Mouse (Mus musculus): ENCODE results near the gene Nebl. TPM values are rescaled to one million over a fixed set of nuclear protein-coding genes. Genes with fewer than 3 reads are reported as not detected.

The Nebl gene
- polyA plus RNA-seq, 1 experiment from 2014 or later, result 220 TPM

GRCm38 (mm10) chr2:17610259-17610658 is 121.0 kb downstream of the Nebl start:
- Histone ChIP-seq H3K27me3 (replicated peaks) (no peaks in the 10 kb centered on the region), H3K4me2 (no peak overlapping the region), H3K4me1 (peaks cover 7% of the 10 kb centered on the region; the same call in 1 of the 2 replicates), H3K36me3 (no peaks in the 10 kb centered on the region), H3K9ac (no peak overlapping the region), H3K27ac (replicated peaks) (no peak overlapping the region), H3K4me3 (no peak overlapping the region), H3K9me3 (no peaks in the 10 kb centered on the region)
- 43% methylated on average over 3 of the region's 3 CpGs for WGBS
- no peak for ATAC-seq (ENCODE audit: extremely low read depth, insufficient number of reproducible peaks, low FRiP score, low TSS enrichment)

DNA sequence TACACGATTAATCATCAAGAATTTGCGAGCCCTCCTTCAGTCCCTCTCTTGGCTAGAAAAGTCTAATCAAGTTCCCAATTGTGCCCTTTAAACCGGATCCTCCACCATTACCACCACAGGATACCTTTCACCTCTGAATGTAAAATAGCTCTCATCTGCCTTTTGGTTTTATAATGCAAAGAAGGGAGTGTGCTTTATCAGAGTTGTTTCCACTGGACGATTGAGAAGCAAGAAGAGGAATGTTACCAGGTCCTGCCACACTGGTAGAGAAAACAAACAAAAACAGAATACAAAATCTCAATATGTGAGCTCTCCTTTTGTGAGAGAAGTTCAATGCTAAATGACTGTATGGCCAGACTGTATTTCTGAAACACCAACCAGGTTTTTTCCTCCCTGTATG is 127.7 kb downstream of the Nebl start:
- Histone ChIP-seq H3K27ac (replicated peaks) (no peak overlapping the region), H3K4me1 (no peaks in the 10 kb centered on the region), H3K9ac (no peak overlapping the region), H3K27me3 (replicated peaks) (no peaks in the 10 kb centered on the region), H3K9me3 (peaks cover 9% of the 10 kb centered on the region; the same call in 1 of the 2 replicates), H3K4me3 (no peak overlapping the region), H3K4me2 (no peak overlapping the region), H3K36me3 (no peaks in the 10 kb centered on the region)
- no peak for ATAC-seq (ENCODE audit: extremely low read depth, insufficient number of reproducible peaks, low FRiP score, low TSS enrichment)
- 64% methylated on average over 4 of the region's 4 CpGs for WGBS

- ATAC-seq (ENCODE audit: extremely low read depth, insufficient number of reproducible peaks, low FRiP score, low TSS enrichment), result no peak
- Histone ChIP-seq H3K27ac (replicated peaks) (no peak overlapping the region), H3K4me2 (no peak overlapping the region), H3K4me3 (no peak overlapping the region), H3K9ac (no peak overlapping the region), H3K27me3 (replicated peaks) (no peaks in the 10 kb centered on the region), H3K36me3 (no peaks in the 10 kb centered on the region), H3K4me1 (no peaks in the 10 kb centered on the region), H3K9me3 (peaks cover 9% of the 10 kb centered on the region; the same call in 1 of the 2 replicates)
- WGBS, result 84% methylated on average over 2 of the region's 2 CpGs
Observed at GRCm38 (mm10) chr2:17600652-17601051, 130.6 kb downstream of the Nebl start.

DNA sequence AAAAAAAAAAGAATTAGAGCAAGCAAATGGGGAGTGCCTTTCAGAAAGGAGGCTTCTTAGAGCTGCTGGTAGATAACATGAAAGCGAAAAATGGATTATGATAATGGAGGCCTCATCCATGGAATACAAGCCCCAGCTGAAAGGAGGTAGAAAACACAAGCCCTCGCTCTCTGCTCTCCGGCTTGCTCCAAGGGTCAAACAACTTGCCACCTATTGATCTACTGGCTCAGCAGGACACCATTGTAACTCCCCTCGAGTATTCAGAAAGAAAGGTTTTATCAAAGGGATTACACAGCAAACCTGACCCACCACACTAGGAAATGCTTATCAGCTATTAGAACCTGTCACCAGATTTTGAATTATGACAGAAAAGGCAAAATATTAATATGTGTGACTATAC is 131.4 kb downstream of the Nebl start:
- H3K9ac ChIP-seq, result no peak overlapping the region
- H3K4me1 ChIP-seq, result no peaks in the 10 kb centered on the region
- ATAC-seq (ENCODE audit: extremely low read depth, insufficient number of reproducible peaks, low FRiP score, low TSS enrichment), result no peak
- no peak overlapping the region for H3K4me2 ChIP-seq
- WGBS, result 54% methylated on average over 4 of the region's 4 CpGs
- H3K27me3 ChIP-seq (replicated peaks), result no peaks in the 10 kb centered on the region
- peaks cover 5% of the 10 kb centered on the region; the same call in 1 of the 2 replicates for H3K9me3 ChIP-seq
- no peaks in the 10 kb centered on the region for H3K36me3 ChIP-seq
- no peak overlapping the region for H3K27ac ChIP-seq (replicated peaks)
- H3K4me3 ChIP-seq, result no peak overlapping the region

DNA sequence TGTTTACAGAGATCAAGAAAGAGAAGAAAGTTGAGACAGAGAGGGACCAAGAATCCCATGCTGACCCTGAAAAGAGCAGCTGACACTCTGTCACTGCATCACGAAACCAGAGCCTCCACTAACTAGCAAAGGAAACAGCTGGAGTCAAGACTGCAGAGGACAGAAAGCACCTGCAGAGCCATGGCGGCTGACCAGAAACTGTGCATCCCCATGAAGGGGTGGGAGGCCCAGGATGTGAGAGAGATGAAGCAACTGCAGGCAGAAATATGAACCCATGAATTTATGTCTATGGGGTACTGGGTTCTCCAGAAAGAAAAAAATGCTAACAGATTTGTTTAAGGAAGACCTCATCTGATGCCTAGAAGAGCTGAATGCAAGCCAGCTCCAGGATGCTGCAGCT is 133.3 kb downstream of the Nebl start:
- ATAC-seq (ENCODE audit: extremely low read depth, insufficient number of reproducible peaks, low FRiP score, low TSS enrichment), result no peak
- Histone ChIP-seq H3K4me2 (no peak overlapping the region), H3K27ac (replicated peaks) (no peak overlapping the region), H3K4me3 (no peak overlapping the region), H3K36me3 (no peaks in the 10 kb centered on the region), H3K27me3 (replicated peaks) (no peaks in the 10 kb centered on the region), H3K9ac (no peak overlapping the region), H3K9me3 (no peaks in the 10 kb centered on the region), H3K4me1 (no peaks in the 10 kb centered on the region)
- 41% methylated on average over 2 of the region's 2 CpGs for WGBS

- no peaks in the 10 kb centered on the region for H3K27me3 ChIP-seq (replicated peaks)
- no peaks in the 10 kb centered on the region for H3K9me3 ChIP-seq
- no peak overlapping the region for H3K9ac ChIP-seq
- H3K27ac ChIP-seq (replicated peaks), result no peak overlapping the region
- H3K4me2 ChIP-seq, result no peak overlapping the region
- H3K4me1 ChIP-seq, result no peaks in the 10 kb centered on the region
- no peaks in the 10 kb centered on the region for H3K36me3 ChIP-seq
- 84% methylated on average over 3 of the region's 3 CpGs for whole genome bisulfite sequencing
- ATAC-seq (ENCODE audit: extremely low read depth, insufficient number of reproducible peaks, low FRiP score, low TSS enrichment), result no peak
- no peak overlapping the region for H3K4me3 ChIP-seq
Observed at GRCm38 (mm10) chr2:17589669-17590068, 141.6 kb downstream of the Nebl start.

DNA sequence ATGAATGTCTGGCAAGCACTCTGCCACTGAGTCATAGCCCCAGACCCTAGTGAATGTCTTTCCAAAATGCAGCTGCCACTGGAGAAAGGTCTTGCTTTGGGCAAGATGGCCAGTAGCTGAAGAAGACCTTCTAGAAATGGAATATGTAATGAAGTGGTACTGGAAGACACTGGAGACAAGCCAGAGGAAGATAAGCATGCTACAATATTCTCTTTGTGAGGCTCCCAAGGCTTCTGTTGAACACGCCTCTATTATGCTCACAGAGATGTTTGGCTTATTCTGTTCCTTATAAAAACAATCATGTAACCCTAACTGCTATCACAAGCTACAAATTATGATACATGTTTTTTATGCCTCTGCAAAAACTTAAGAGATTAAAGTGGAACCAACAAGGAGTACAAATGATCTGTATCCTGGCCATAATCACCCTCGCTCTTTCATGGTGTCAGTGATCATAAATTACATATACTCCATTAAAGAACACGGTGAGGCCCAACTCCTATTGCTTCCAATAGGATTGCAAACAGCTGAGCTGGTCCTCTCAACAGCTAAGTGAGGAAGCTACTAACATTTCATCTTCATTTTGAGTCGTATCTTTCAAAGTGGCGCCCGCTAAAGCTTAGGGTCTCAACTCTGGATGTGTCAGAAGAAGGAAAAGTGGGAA is 145.8 kb downstream of the Nebl start:
- no peak for ATAC-seq (ENCODE audit: extremely low read depth, insufficient number of reproducible peaks, low FRiP score, low TSS enrichment)
- H3K27me3 ChIP-seq (replicated peaks), result no peaks in the 10 kb centered on the region
- no peaks in the 10 kb centered on the region for H3K9me3 ChIP-seq
- H3K36me3 ChIP-seq, result no peaks in the 10 kb centered on the region
- H3K27ac ChIP-seq (replicated peaks), result no peak overlapping the region
- no peaks in the 10 kb centered on the region for H3K4me1 ChIP-seq
- H3K4me2 ChIP-seq, result no peak overlapping the region
- WGBS, result 75% methylated on average over 6 of the region's 6 CpGs
- H3K9ac ChIP-seq, result no peak overlapping the region
- H3K4me3 ChIP-seq, result no peak overlapping the region

DNA sequence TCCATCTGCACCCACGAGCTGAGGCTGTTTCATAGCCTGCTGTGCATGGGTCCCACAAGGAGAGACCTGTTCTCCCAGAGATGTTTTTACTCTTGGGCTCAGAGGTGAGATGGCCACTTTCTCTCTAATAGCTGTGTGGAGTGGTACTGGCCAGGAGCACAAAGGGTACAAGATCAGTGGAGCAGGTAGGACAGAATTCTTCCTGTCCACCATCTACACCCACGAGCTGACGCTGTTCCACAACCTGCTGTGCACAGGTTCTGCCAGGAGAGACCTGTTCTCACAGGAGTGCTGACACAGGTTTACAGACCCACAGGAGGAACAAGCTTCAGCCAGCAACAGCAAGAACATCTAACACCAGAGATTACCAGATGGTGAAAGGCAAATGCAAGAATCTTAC is 155.6 kb downstream of the Nebl start:
- H3K9ac ChIP-seq, result no peak overlapping the region
- ATAC-seq (ENCODE audit: extremely low read depth, insufficient number of reproducible peaks, low FRiP score, low TSS enrichment), result no peak
- H3K36me3 ChIP-seq, result no peaks in the 10 kb centered on the region
- WGBS, result 77% methylated on average over 3 of the region's 3 CpGs
- no peaks in the 10 kb centered on the region for H3K4me1 ChIP-seq
- H3K9me3 ChIP-seq, result no peaks in the 10 kb centered on the region
- no peak overlapping the region for H3K4me3 ChIP-seq
- H3K27me3 ChIP-seq (replicated peaks), result no peaks in the 10 kb centered on the region
- no peak overlapping the region for H3K4me2 ChIP-seq
- no peak overlapping the region for H3K27ac ChIP-seq (replicated peaks)

DNA sequence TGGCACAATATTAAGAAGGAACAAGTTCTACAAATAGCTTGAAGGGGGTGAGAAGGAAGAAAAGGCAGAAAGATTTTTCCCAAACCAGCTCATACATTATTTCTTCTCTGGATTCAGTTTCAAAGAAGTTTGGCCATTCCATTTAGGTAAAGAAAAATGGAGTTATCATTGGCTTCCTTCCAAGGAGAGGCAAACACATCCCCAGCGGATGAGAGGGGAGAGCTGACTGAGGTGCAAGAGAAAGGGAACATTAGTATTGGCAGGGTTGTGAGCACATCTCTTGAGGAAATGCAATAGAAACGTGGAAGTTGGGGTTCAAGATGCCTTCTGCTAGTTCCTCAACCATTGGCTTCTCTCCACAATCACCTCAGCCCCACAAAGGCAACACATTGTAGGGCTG is 159.5 kb downstream of the Nebl start:
- Histone ChIP-seq H3K9me3 (no peaks in the 10 kb centered on the region), H3K4me3 (no peak overlapping the region), H3K27ac (replicated peaks) (no peak overlapping the region), H3K36me3 (no peaks in the 10 kb centered on the region), H3K9ac (no peak overlapping the region), H3K4me2 (no peak overlapping the region), H3K27me3 (replicated peaks) (no peaks in the 10 kb centered on the region), H3K4me1 (no peaks in the 10 kb centered on the region)
- WGBS, result 50% methylated on average over 2 of the region's 2 CpGs
- no peak for ATAC-seq (ENCODE audit: extremely low read depth, insufficient number of reproducible peaks, low FRiP score, low TSS enrichment)

DNA sequence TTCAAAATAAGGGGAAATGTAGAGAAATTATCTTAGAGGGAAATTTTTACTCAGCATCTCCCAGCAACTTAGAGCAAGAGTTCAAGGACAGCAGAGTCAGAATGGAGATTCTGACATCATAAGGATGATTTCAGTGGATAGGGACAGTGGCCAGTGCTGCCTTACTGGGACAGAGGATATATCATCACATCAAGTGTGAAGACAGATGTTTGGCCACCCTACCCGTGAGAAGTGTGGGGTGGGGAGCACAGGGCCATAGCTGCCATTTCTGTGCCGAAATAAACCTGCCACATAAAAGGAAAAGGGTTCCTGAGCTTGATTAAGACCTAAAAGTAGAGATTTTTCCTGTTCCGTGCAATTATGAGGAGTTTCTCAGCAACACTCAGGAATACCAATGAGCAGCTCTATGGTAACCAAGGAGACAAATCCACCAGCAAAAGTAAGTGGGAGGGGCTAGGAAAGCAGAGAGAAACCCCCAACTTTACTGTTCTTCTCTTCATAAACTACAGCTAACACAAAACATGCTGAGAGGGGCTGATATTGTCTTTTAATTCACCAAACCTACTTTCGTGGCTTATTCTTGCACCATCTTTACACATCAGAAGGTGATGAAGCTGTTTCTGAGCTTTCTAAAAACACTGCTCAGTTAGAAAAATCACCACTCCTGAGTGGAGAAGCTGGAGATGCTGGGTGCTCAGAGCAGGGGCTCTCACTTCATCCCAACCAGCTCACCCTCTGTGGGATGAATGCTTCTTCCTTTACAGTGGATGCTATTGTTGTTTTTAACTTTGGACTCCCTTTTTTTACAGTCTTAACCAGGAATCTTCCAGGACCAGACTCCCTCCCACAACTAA is 172.1 kb downstream of the Nebl start:
- 63% methylated on average over 4 of the region's 4 CpGs for WGBS
- no peaks in the 10 kb centered on the region for H3K27me3 ChIP-seq (replicated peaks)
- H3K4me2 ChIP-seq, result no peak overlapping the region
- no peaks in the 10 kb centered on the region for H3K9me3 ChIP-seq
- H3K4me3 ChIP-seq, result no peak overlapping the region
- no peak for ATAC-seq (ENCODE audit: extremely low read depth, insufficient number of reproducible peaks, low FRiP score, low TSS enrichment)
- no peak overlapping the region for H3K9ac ChIP-seq
- no peaks in the 10 kb centered on the region; the same call in 1 of the 2 replicates for H3K4me1 ChIP-seq
- no peak overlapping the region for H3K27ac ChIP-seq (replicated peaks)
- no peaks in the 10 kb centered on the region for H3K36me3 ChIP-seq

DNA sequence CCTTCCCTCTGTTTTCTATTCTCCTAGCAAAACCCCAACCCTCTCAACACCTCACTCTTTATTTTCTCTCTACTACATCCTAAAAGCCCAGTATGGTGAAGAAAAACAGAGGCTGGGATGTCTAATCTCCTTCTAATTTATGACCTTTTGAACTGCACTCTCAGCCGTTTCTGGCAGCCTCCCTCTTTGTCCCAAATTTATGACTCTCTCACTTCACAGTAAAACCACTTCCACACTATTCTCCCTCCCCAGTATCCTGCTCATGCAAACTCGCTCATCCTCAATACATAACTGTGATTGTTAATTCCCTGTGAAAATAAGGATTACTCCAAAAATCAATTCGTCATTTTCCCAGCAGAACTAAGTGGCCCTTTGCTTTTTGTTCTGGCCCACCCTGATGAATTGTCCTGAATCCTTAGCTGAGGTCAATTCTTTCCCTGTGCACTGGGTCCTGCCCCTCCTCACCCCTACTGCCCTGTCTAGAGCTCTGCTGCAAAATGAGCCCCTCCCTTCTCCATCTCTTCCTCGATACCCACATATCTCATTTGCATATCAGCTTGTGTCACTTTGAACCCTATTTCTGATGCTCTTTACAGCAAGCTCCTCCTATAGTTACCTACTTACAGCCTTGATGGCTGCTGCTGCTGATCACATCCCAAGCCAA is 181.2 kb downstream of the Nebl start:
- no peaks in the 10 kb centered on the region for H3K27me3 ChIP-seq (replicated peaks)
- H3K36me3 ChIP-seq, result no peaks in the 10 kb centered on the region
- H3K4me2 ChIP-seq, result no peak overlapping the region
- no peaks in the 10 kb centered on the region for H3K9me3 ChIP-seq
- 45% methylated on average over 4 of the region's 4 CpGs for WGBS
- H3K4me3 ChIP-seq, result no peak overlapping the region
- H3K9ac ChIP-seq, result no peak overlapping the region
- peaks cover 13% of the 10 kb centered on the region for H3K4me1 ChIP-seq
- no peak for ATAC-seq (ENCODE audit: extremely low read depth, insufficient number of reproducible peaks, low FRiP score, low TSS enrichment)
- no peak overlapping the region for H3K27ac ChIP-seq (replicated peaks)

Data from heart, embryonic 13.5 days (tissue).